Comparison of ENCODE assay signal across 9 mouse cellular contexts in genomic region chr19:32102976-32103300, GRCm38 (mm10). TPM values are rescaled to one million over a fixed set of nuclear protein-coding genes. Genes with fewer than 3 reads are reported as not detected.
DNase-seq lines count a peak whose midpoint lies in the region; ATAC-seq lines count a peak whose summit lies in the region.
"Had no signal": no experiment of that assay in that cellular context is flagged by ENCODE, and none has a peak within 500 bp of the region (broad histone marks: within the 10 kb centered on the region; RNA-seq: fewer than 3 reads in every experiment).

No protein-coding gene starts in this region.

- 10% methylated on average over 9 of the region's 9 CpGs for WGBS in kidney, embryonic 14.5 days
- WGBS in embryonic facial prominence, embryonic 10.5 days, result 7% methylated on average over 9 of the region's 9 CpGs
- 4% methylated on average over 9 of the region's 9 CpGs for WGBS in hindbrain, embryonic 15.5 days
- WGBS in midbrain, embryonic 15.5 days, result 5% methylated on average over 9 of the region's 9 CpGs

- no peaks in the 10 kb centered on the region for H3K9me3 ChIP-seq in kidney, embryonic 14.5 days (ENCODE audit: control insufficient read depth, low read length)
- H3K9me3 ChIP-seq in embryonic facial prominence, embryonic 10.5 days, result no peaks in the 10 kb centered on the region
- H3K9me3 ChIP-seq in hindbrain, embryonic 15.5 days, result no peaks in the 10 kb centered on the region
- H3K9me3 ChIP-seq in midbrain, embryonic 15.5 days, result no peaks in the 10 kb centered on the region

- no peaks in the 10 kb centered on the region for H3K27me3 ChIP-seq in kidney, embryonic 14.5 days (ENCODE audit: control insufficient read depth, insufficient read depth, low read length)
- H3K27me3 ChIP-seq in embryonic facial prominence, embryonic 10.5 days (replicated peaks; ENCODE audit: low read depth, poor library complexity, severe bottlenecking), result peaks cover 11% of the 10 kb centered on the region
- H3K27me3 ChIP-seq in hindbrain, embryonic 15.5 days, result no peaks in the 10 kb centered on the region
- 0 out of 2 replicates have a peak, but pooled peaks cover 3% of the 10 kb centered on the region for H3K27me3 ChIP-seq in midbrain, embryonic 15.5 days (replicated peaks)

- peaks cover 3% of the 10 kb centered on the region; the same call in 1 of the 2 replicates for H3K4me1 ChIP-seq in kidney, embryonic 14.5 days (ENCODE audit: control insufficient read depth, insufficient read depth, low read length)
- H3K4me1 ChIP-seq in embryonic facial prominence, embryonic 10.5 days, result peaks cover 27% of the 10 kb centered on the region
- H3K4me1 ChIP-seq in hindbrain, embryonic 15.5 days (replicated peaks), result peaks cover 11% of the 10 kb centered on the region
- H3K4me1 ChIP-seq in midbrain, embryonic 15.5 days, result peaks cover 7% of the 10 kb centered on the region; the same call in 1 of the 2 replicates

- no peaks in the 10 kb centered on the region for H3K36me3 ChIP-seq in kidney, embryonic 14.5 days (ENCODE audit: control insufficient read depth, insufficient read depth, low read length)
- no peaks in the 10 kb centered on the region for H3K36me3 ChIP-seq in embryonic facial prominence, embryonic 10.5 days (replicated peaks)
- H3K36me3 ChIP-seq in hindbrain, embryonic 15.5 days, result no peaks in the 10 kb centered on the region
- no peaks in the 10 kb centered on the region for H3K36me3 ChIP-seq in midbrain, embryonic 15.5 days (replicated peaks)

- H3K9ac ChIP-seq in kidney, embryonic 14.5 days (ENCODE audit: low read depth, low read length), result no peak overlapping the region
- H3K9ac ChIP-seq in hindbrain, embryonic 15.5 days, result peak overlapping the region; percentile 38
- peak overlapping the region; percentile 43 for H3K9ac ChIP-seq in midbrain, embryonic 15.5 days

- ATAC-seq in kidney, embryonic 14.5 days (ENCODE audit: low FRiP score, low TSS enrichment), result no peak
- peak; percentile 75 for ATAC-seq in hindbrain, embryonic 15.5 days (ENCODE audit: low FRiP score, low read depth)
- peak; percentile 80 for ATAC-seq in midbrain, embryonic 15.5 days (replicated peaks)

- H3K4me3 ChIP-seq in kidney, embryonic 14.5 days (ENCODE audit: low read length), result peak overlapping the region; percentile 11; the same call in 1 of the 2 replicates
- H3K4me3 ChIP-seq in embryonic facial prominence, embryonic 10.5 days, result peak overlapping the region; percentile 44
- peak overlapping the region; percentile 44 for H3K4me3 ChIP-seq in hindbrain, embryonic 15.5 days
- peak overlapping the region; percentile 39 for H3K4me3 ChIP-seq in midbrain, embryonic 15.5 days

- peak overlapping the region; percentile 29 for H3K4me2 ChIP-seq in kidney, embryonic 14.5 days (replicated peaks; ENCODE audit: low read depth, low read length)
- H3K4me2 ChIP-seq in hindbrain, embryonic 15.5 days, result peak overlapping the region; percentile 64
- H3K4me2 ChIP-seq in midbrain, embryonic 15.5 days, result peak overlapping the region; percentile 58

- no peak for DNase-seq in kidney, postnatal 36 days
- DNase-seq in embryonic facial prominence, embryonic 10.5 days (ENCODE audit: low spot score), result no peak
- DNase-seq in MN1 (ENCODE audit: low spot score) (no peak), adipocyte (ENCODE audit: low spot score) (no peak)
- DNase-seq in testis, postnatal 10 days (ENCODE audit: low spot score), result no peak
- DNase-seq: heart, postnatal 4 days had no signal

- H3K27ac ChIP-seq in kidney, embryonic 14.5 days (ENCODE audit: low read depth, low read length), result no peak overlapping the region
- H3K27ac ChIP-seq in embryonic facial prominence, embryonic 10.5 days (replicated peaks), result no peak overlapping the region; the same call in 1 of the 2 replicates
- peak overlapping the region; percentile 61 for H3K27ac ChIP-seq in hindbrain, embryonic 15.5 days (replicated peaks)
- peak overlapping the region; percentile 55 for H3K27ac ChIP-seq in midbrain, embryonic 15.5 days

RNA-seq across cellular contexts. Expression of gene Asah2, which starts 5.1 kb away (rescaled TPM):
- polyA plus RNA-seq in kidney, embryonic 14.5 days (2014; fragmentation: Nextera tagmentation; extraction: Ambion mirVana), result 1.6 and 1.8 TPM in 2 replicates
- 0.43 and 0.55 TPM in 2 replicates for polyA plus RNA-seq in embryonic facial prominence, embryonic 10.5 days (2016; fragmentation: Nextera tagmentation; extraction: Ambion mirVana)
- polyA plus RNA-seq in hindbrain, embryonic 15.5 days (2015; fragmentation: Nextera tagmentation; extraction: Ambion mirVana), result 1.2 and 1.3 TPM in 2 replicates
- 0.47 and 0.54 TPM in 2 replicates for polyA plus RNA-seq in midbrain, embryonic 15.5 days (2015; fragmentation: Nextera tagmentation; extraction: Ambion mirVana)

Comparison
In these comparisons a context has a peak if more than half of its experiments do, and no peak if none do; other contexts are left out.
1. H3K27ac ChIP-seq: peak in hindbrain, embryonic 15.5 days (single experiment) and midbrain, embryonic 15.5 days (single experiment); none in kidney, embryonic 14.5 days (single experiment) and embryonic facial prominence, embryonic 10.5 days (single experiment).
2. Peak in every context shown above with its lines, with median percentiles within 50 percentile points of each other: H3K4me2 ChIP-seq and H3K4me3 ChIP-seq.